Mouse (Mus musculus): ENCODE data around the gene Enkd1.

Enkd1 gene

DNA sequence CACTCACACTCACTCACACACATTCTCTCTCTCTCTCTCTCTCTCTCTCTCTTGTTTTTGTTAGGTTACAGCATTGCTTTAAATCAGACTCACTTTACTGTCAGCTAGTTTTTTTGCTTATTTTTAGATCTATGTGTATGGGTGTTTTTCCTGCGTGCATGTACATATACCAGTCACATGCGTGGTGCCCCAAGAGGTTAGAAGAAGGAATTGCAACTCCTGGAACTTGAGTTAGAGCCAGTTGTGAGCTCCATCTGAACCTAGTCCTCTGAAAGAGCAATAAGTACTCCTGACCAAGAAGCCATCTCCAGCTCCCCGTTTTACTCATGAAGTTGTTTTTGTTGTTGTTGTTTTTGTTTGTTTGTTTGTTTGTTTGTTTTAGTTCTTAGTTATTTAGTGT is 46.8 kb downstream of the Enkd1 start:
- in situ Hi-C loops (cut with MboI, MseI), result no loop called here

DNA sequence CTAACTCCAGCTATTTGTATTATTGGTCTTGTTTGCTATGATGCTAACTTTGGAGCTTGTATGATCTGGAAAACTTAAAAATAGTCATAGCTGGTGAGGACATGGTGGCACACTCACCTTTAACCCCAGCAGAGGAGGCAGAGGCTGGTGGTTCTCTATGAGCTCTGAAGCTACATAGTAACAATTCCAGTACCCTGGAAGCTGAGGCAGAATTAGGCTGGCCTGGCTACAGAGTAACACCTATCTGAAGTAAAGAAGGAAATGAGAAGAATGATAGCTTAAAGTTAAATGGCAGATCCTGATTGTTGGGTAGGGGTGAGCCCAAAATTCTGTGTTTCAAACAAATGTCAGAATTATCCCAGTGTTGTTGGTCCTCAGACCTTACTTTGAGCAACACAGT is 50.4 kb downstream of the Enkd1 start:
- in situ Hi-C loops (cut with MboI, MseI), result no loop called here

Data from regulatory T cell (primary cell).